Mouse (Mus musculus) bone marrow, adult 2 months (tissue): ENCODE measurements around the gene Cyp26c1.

Experiments
- CTCF ChIP-seq: fragments of 200-500 bp; IDR thresholded peaks from 2 replicates; pipeline ENCODE4 v1.5.1; 2011; ENCODE audit warnings: low read length, control low read depth; ENCODE audit not compliant: control insufficient read depth, insufficient read depth
- POLR2A ChIP-seq: fragments of 200-500 bp; IDR thresholded peaks from 2 replicates; pipeline ENCODE4 v1.6.1; 2011; ENCODE audit warnings: low read depth, mild to moderate bottlenecking, control low read depth, low read length, borderline replicate concordance; ENCODE audit not compliant: control insufficient read depth

DNA sequence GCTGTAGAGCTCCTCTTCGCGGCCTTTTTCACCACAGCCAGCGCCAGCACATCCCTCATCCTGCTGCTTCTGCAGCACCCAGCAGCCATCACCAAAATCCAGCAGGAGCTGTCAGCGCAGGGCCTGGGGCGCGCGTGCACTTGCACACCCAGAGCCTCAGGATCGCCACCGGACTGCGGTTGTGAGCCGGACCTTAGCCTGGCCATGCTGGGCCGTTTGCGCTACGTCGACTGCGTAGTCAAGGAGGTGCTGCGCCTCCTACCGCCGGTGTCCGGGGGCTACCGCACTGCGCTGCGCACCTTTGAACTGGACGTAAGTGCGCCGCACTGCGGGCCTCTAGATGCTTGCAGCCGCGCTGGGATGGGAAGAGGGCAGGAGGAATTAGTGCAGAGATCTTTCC, 5.3 kb downstream of the Cyp26c1 start:
- TF ChIP-seq CTCF, result no peak
- no peak for TF ChIP-seq POLR2A
